19 mouse cellular contexts compared by ENCODE assay signal in genomic region chr2:75542331-75542730, GRCm38 (mm10).
DNase-seq lines count a peak whose midpoint lies in the region; ATAC-seq and TF ChIP-seq lines count a peak whose summit lies in the region.
"Had no signal": no experiment of that assay in that cellular context is flagged by ENCODE, and none has a peak within 500 bp of the region (broad histone marks: within the 10 kb centered on the region; RNA-seq: fewer than 3 reads in every experiment).

No protein-coding gene starts in this region.

- peak; percentile 26 for DNase-seq in hindbrain, postnatal 0 days (ENCODE audit: low spot score)
- DNase-seq in lung, adult 18-20 months: no peak
- no peak for DNase-seq in neural tube, embryonic 10.5 days (ENCODE audit: extremely low spot score, low spot score)
- DNase-seq: cerebellum, adult 18-20 months; cerebellum, adult 9-11 months; cerebellum, postnatal 36 days; forebrain, postnatal 0 days; gastrocnemius, postnatal 14 days had no signal

- H3K4me3 ChIP-seq in hindbrain, postnatal 0 days (ENCODE audit: low read length): no peak overlapping the region
- H3K4me3 ChIP-seq in hindbrain, embryonic 16.5 days (ENCODE audit: low read length): no peak overlapping the region
- no peak overlapping the region for H3K4me3 ChIP-seq in lung, embryonic 16.5 days (ENCODE audit: low read length)
- H3K4me3 ChIP-seq in neural tube, embryonic 13.5 days: no peak overlapping the region
- H3K4me3 ChIP-seq: embryonic facial prominence, embryonic 15.5 days; heart, adult 2 months; heart, embryonic 15.5 days; hindbrain, embryonic 13.5 days had no signal

- H3K9me3 ChIP-seq in hindbrain, postnatal 0 days (ENCODE audit: low read length): no peaks in the 10 kb centered on the region
- H3K9me3 ChIP-seq in hindbrain, embryonic 16.5 days (ENCODE audit: control insufficient read depth, low read length): no peaks in the 10 kb centered on the region
- no peaks in the 10 kb centered on the region for H3K9me3 ChIP-seq in lung, embryonic 16.5 days (ENCODE audit: control insufficient read depth, low read length)
- no peaks in the 10 kb centered on the region for H3K9me3 ChIP-seq in neural tube, embryonic 13.5 days
- H3K9me3 ChIP-seq: embryonic facial prominence, embryonic 15.5 days; heart, embryonic 15.5 days; hindbrain, embryonic 13.5 days had no signal

- H3K27me3 ChIP-seq in hindbrain, postnatal 0 days (ENCODE audit: insufficient read depth, low read length): no peaks in the 10 kb centered on the region
- no peaks in the 10 kb centered on the region for H3K27me3 ChIP-seq in hindbrain, embryonic 16.5 days (replicated peaks; ENCODE audit: control insufficient read depth, insufficient read depth, low read length)
- H3K27me3 ChIP-seq in lung, embryonic 16.5 days (ENCODE audit: control insufficient read depth, insufficient read depth, low read depth, low read length): no peaks in the 10 kb centered on the region
- H3K27me3 ChIP-seq in neural tube, embryonic 13.5 days: no peaks in the 10 kb centered on the region
- H3K27me3 ChIP-seq: CH12.LX; embryonic facial prominence, embryonic 15.5 days; heart, embryonic 15.5 days; hindbrain, embryonic 13.5 days had no signal

- 52% methylated on average over 5 of the region's 5 CpGs for WGBS in hindbrain, postnatal 0 days
- WGBS in hindbrain, embryonic 16.5 days: 65% methylated on average over 5 of the region's 5 CpGs
- 57% methylated on average over 5 of the region's 5 CpGs for WGBS in lung, embryonic 16.5 days
- 62% methylated on average over 5 of the region's 5 CpGs for WGBS in neural tube, embryonic 13.5 days

- no peak overlapping the region for H3K9ac ChIP-seq in hindbrain, postnatal 0 days (replicated peaks; ENCODE audit: low read length)
- no peak overlapping the region for H3K9ac ChIP-seq in hindbrain, embryonic 16.5 days (ENCODE audit: low read depth, low read length)
- H3K9ac ChIP-seq in lung, embryonic 16.5 days (ENCODE audit: low read length): no peak overlapping the region
- H3K9ac ChIP-seq in neural tube, embryonic 13.5 days: no peak overlapping the region
- H3K9ac ChIP-seq: embryonic facial prominence, embryonic 15.5 days; forebrain, postnatal 0 days; heart, embryonic 15.5 days; hindbrain, embryonic 13.5 days had no signal

- H3K27ac ChIP-seq in hindbrain, postnatal 0 days: no peak overlapping the region
- no peak overlapping the region for H3K27ac ChIP-seq in hindbrain, embryonic 16.5 days (ENCODE audit: low read depth, low read length)
- H3K27ac ChIP-seq in lung, embryonic 16.5 days (ENCODE audit: low read length): no peak overlapping the region
- H3K27ac ChIP-seq in neural tube, embryonic 13.5 days (replicated peaks): peak overlapping the region; percentile 38; the same call in 1 of the 2 replicates
- H3K27ac ChIP-seq: embryonic facial prominence, embryonic 15.5 days; heart, adult 2 months; heart, embryonic 15.5 days; hindbrain, embryonic 13.5 days had no signal

- no peak for TF ChIP-seq CTCF in hindbrain, postnatal 0 days (IDR thresholded peaks at IDR 0.05; ENCODE audit: low read depth)

- H3K4me2 ChIP-seq in hindbrain, postnatal 0 days (ENCODE audit: low read depth, low read length): no peak overlapping the region
- no peak overlapping the region for H3K4me2 ChIP-seq in hindbrain, embryonic 16.5 days (ENCODE audit: low read length)
- H3K4me2 ChIP-seq in lung, embryonic 16.5 days (ENCODE audit: low read depth, low read length): no peak overlapping the region
- H3K4me2 ChIP-seq in neural tube, embryonic 13.5 days: no peak overlapping the region
- H3K4me2 ChIP-seq: embryonic facial prominence, embryonic 15.5 days; heart, embryonic 11.5 days; heart, embryonic 15.5 days; hindbrain, embryonic 13.5 days had no signal

- H3K36me3 ChIP-seq in hindbrain, postnatal 0 days (ENCODE audit: insufficient read depth, low read length): no peaks in the 10 kb centered on the region
- H3K36me3 ChIP-seq in hindbrain, embryonic 16.5 days (ENCODE audit: control insufficient read depth, insufficient read depth, low read length): no peaks in the 10 kb centered on the region
- no peaks in the 10 kb centered on the region for H3K36me3 ChIP-seq in lung, embryonic 16.5 days (ENCODE audit: control insufficient read depth, insufficient read depth, low read length)
- no peaks in the 10 kb centered on the region for H3K36me3 ChIP-seq in neural tube, embryonic 13.5 days
- H3K36me3 ChIP-seq: embryonic facial prominence, embryonic 15.5 days; heart, embryonic 15.5 days; hindbrain, embryonic 13.5 days had no signal

- no peak for ATAC-seq in hindbrain, postnatal 0 days
- no peak for ATAC-seq in hindbrain, embryonic 16.5 days
- ATAC-seq in lung, embryonic 16.5 days (ENCODE audit: low read depth): peak; percentile 64; the same call in 1 of the 2 replicates
- no peak for ATAC-seq in neural tube, embryonic 13.5 days (ENCODE audit: low read depth)
- ATAC-seq: activated CD4-positive, CD25-positive, alpha-beta regulatory T cell, adult 4 months; forebrain, postnatal 0 days; Patski had no signal

- H3K4me1 ChIP-seq in hindbrain, postnatal 0 days (ENCODE audit: insufficient read depth, low read length): peaks cover 5% of the 10 kb centered on the region; the same call in 1 of the 2 replicates
- no peaks in the 10 kb centered on the region for H3K4me1 ChIP-seq in hindbrain, embryonic 16.5 days (ENCODE audit: control insufficient read depth, insufficient read depth, low read depth, low read length)
- H3K4me1 ChIP-seq in lung, embryonic 16.5 days (replicated peaks; ENCODE audit: control insufficient read depth, insufficient read depth, low read length): peaks cover 2% of the 10 kb centered on the region; the same call in 1 of the 2 replicates
- peaks cover 12% of the 10 kb centered on the region; the same call in 1 of the 2 replicates for H3K4me1 ChIP-seq in neural tube, embryonic 13.5 days (replicated peaks)
- H3K4me1 ChIP-seq: embryonic facial prominence, embryonic 15.5 days had no signal
